Mouse (Mus musculus) left cerebral cortex, adult 11 months (tissue): ENCODE results near the gene Gm49405.

Experiments used
- DNase-seq: peaks from one replicate; pipeline ENCODE4 v3.0.0; 2022; ENCODE audit warnings: low spot score

Gm49405 gene

GRCm38 (mm10) chr19:3988066-3988465, 12.4 kb upstream of the Gm49405 start:
- no peak for DNase-seq

DNA sequence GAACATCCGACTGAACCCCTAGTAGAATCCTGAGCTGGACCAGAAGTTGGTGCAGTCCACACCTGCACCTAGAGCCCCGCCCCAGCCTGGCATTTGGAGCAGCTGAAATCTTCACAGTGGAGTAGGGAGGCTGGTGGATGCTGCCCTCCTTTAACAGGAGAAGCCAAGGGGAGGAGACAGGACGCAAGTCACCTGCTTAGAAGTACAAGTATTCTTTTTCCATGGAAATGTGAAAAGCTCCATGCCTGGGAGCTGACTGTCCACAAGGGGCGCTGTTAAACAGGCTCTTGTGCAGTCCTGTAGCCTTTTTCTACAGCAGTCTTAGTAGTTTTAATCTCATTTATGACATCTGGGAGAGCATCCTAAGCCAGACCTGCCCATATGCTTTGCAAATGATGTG, 11.7 kb upstream of the Gm49405 start:
- DNase-seq = no peak

GRCm38 (mm10) chr19:3990804-3991203, 9.6 kb upstream of the Gm49405 start:
- no peak for DNase-seq

DNA sequence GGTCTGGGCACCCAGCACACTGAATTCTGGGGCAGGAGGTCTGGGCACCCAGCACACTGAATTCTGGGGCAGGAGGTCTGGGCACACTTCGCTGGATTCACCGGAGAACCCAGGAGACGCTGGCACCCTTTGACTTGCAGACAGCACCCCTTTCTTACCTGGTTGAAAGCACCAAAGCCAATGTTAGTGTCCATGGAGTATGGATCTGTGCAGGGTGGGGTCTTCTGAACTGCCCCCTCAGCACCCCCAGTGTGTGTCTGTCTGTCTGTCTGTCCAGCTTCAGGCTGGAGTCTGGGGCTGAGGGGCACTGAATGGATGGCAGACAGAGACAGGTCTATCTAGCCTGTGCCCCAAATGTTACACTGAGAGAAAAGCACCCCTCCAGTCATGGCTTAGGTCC, 8.9 kb upstream of the Gm49405 start:
- no peak for DNase-seq

GRCm38 (mm10) chr19:3991966-3992365, 8.5 kb upstream of the Gm49405 start:
- DNase-seq = no peak

- DNase-seq = no peak
Measured at GRCm38 (mm10) chr19:3992416-3992815, 8.0 kb upstream of the Gm49405 start, which contains the start of gene Tbx10. Gene Tbx10 (plus strand): TSS chr19:3992752.

DNA sequence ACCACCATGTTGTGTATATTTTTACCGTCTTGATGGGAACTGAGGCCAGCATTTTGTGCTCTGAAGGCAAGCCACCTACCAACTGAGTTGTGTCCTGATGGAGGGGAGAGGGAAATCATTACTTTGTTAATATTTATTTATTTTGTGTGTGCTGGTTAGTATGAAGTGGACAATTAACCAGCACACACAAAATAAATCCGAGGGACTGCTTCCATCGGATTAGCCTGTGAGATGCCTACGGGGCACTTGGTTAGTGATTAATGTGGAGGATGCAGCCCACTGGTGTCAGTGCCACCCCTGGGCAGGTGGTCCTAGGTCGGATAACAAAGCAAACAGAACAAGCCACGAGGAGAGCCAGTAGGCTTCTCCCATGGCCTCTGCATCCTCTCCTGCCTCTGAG, 5.5 kb upstream of the Gm49405 start:
- DNase-seq = no peak

DNA sequence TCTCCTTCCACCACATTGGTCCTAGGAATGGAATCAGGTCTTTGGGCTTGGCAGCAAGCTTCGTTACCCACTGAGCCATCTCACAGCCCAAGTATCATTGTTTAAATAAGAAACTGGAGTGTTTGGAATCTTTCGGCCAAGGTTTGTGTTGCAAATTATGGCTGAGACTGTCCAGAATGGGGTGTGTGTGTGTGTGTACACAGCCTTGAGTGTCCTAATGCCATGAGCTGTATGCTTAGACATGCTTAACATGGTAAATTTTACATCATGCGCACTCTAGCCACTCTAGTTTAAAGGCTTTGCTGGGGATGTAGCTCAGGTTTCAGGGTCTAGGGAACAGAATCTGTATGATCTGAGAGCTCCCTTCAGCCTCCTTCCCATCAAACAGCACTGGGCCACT, 4.9 kb upstream of the Gm49405 start:
- DNase-seq = no peak

- DNase-seq = no peak
Measured at GRCm38 (mm10) chr19:3996106-3996505, 4.3 kb upstream of the Gm49405 start.

DNA sequence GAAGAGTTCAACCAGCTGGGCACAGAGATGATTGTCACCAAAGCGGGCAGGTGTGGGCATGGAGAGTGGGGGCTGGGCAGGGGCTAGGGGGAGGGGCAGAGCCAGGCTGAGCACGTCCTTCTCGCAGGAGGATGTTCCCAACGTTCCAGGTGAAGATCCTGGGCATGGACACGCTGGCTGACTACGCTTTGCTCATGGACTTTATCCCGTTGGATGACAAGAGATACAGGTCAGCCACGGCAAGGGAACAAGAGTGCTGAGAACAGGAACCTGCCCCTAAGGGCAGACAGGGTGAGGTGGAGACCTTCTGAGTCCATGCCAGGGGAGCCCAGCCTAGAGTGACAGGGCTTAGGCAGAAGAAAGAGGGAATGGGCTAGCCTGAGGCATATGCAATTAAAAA, 3.7 kb upstream of the Gm49405 start:
- DNase-seq = no peak

- DNase-seq = no peak
Measured at GRCm38 (mm10) chr19:3997231-3997630, 3.2 kb upstream of the Gm49405 start.

GRCm38 (mm10) chr19:3998335-3998734, 2.1 kb upstream of the Gm49405 start:
- DNase-seq = no peak

GRCm38 (mm10) chr19:3999121-3999730, 1.2 kb upstream of the Gm49405 start:
- no peak for DNase-seq

DNA sequence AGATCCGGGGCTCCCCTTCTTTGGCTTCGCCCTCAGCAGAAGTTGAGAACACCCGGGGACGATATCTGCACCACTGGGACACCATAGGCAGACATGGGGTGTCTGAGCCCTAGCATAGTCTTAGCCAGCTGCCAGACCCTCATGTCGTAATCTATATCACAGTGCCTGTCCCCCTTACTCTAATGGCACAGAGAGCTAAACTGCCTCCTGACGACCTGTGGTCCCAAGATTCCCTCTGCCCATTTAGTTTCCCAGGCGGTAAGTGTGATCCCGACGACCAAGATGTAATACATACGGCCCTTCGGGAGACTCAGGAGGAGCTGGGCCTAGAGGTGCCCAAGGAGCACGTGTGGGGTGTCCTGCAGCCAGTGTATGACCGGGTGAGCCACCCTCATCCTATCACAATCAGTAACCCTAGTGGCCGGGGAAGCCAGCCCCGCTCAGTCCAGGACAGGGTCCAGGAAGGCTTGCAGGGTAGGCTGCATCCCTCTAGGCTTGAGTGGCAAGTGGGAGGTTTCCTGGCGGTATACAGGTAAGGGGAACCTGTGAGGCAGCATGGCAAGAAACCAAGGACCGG, 611 bp downstream of the Gm49405 start:
- no peak for DNase-seq

DNA sequence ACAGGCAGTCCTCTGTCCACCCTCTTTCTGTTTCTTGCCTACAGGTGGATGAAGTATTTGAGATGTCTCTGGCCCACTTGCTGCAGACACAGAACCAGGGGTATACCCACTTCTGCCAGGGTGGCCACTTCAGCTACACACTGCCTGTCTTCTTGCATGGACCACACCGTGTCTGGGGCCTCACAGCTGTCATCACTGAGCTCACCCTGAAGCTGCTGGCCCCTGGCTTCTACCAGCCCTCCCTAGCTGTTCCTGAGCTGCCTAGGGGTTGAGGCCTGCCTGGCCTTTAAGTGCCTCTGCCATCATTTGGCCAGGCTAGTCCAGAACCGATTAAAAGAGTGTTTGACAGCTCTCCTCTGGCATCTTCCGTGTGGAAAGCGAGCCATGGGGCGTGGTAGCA, 1.3 kb downstream of the Gm49405 start:
- DNase-seq = no peak

- no peak for DNase-seq
Measured at GRCm38 (mm10) chr19:4003112-4003511, 2.7 kb downstream of the Gm49405 start, which contains the start of gene Doc2g. Gene Doc2g (plus strand): TSS chr19:4003313.

DNA sequence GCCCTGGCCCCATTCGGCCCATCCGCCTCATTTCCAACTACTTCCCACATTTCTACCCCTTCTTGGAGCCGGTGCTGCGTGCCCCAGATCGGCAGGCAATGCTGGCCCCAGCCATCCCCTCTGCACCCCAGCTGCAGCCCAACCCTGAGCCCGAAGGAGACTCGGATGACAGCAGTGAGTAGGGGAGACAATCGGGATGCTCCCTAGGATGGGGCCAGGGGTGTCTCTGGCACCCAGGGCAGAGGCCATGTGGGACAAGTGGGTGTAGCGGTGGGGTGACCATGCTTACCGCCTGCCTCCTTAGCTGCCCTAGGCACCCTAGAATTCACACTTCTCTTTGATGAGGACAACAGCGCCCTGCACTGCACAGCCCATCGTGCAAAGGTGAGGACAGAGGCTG, 3.2 kb downstream of the Gm49405 start:
- DNase-seq = no peak

DNA sequence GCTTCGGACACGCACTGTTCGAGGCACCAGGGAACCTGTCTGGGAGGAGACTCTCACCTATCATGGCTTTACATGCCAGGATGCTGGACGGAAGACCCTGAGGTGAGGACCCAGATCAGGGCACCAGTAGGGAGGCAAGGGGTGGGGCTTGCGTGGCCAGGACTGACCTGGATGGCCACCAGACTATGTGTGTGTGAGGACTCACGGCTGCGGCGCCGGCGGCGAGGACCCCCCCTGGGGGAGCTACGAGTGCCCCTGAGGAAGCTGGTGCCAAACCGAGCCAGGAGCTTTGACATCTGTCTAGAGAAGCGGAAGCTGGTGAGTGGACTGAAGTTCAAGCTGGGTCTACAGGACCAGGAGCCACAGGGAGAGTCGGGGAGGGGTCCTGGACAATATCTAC, 3.9 kb downstream of the Gm49405 start:
- DNase-seq = no peak

DNA sequence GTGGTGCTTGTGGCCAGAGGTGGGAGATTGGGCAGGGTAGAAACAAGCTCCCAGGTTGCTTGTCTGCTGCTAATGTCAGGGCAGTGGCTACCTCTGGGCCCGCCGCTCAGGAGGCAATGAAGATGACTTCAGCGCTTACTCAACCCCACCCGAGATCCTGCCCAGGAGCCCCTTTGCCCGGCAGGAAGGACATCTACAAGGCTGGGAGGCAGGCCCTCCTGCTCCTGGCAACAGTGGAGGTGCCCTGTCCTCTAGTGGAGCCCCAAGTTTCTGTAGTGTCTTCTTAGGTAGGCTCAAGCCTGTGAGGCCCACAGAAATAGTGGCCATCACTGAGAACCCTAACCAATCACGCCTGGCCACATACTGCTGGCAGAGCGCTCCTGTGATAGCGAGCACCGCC, 4.7 kb downstream of the Gm49405 start:
- no peak for DNase-seq

GRCm38 (mm10) chr19:4005971-4006370, 5.5 kb downstream of the Gm49405 start:
- DNase-seq = no peak

GRCm38 (mm10) chr19:4011086-4011485, 10.7 kb downstream of the Gm49405 start:
- DNase-seq = no peak

DNA sequence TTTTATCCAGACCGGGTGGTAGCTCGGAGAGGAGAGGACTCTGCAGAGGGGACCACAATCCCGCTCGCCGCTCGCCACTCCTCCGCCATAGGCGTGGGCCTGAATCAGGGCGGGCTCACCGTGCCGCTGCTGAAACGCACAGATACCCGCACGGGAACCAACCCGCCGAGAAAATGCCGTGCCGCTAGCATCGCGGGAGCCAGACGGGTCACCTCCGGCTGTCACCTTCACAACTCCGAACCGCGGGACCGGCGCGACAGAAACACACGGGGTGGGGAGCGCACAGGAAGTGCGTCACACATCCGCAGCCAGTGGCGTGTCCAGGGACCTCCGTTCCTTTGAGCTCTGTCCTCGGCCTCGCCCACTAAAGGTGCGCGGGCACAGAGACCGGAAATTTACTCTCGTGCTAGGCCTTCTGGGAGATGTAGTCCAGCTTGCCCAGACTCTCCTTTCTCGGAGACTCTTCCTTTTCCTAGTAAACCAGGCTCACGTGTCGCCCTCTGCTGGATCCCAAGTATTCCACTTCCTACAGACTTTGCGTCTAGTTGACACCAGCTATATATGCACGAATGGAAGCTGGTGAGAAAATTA, 12.1 kb downstream of the Gm49405 start, which contains the start of gene Ndufv1:
Ndufv1 (minus strand) TSS at position 375 of the 591 bp plus-strand sequence.
- peak; percentile 98 for DNase-seq

DNA sequence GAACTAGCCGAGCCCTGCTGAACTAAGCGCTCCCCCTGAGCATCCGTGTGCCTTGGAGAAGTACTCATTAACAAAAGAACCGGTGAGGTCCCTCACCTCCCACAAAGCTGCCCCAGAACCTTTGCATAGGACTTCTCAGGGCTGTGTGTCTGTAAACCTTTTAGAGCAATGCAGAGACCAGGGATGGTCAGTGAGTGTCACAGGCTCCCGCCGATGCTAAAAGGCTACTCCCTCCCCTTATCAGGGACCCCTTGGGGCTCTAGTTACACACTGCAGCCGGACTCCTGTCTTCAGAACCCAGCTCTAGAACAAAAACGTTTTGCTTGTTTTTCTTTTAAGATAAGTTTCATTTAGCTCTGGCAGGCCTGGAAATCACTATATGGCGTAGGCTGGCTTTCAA, 12.6 kb downstream of the Gm49405 start:
- DNase-seq = no peak

- no peak for DNase-seq
Measured at GRCm38 (mm10) chr19:4014802-4015201, 14.4 kb downstream of the Gm49405 start.
